Mouse (Mus musculus) MEL-GATA-1-ER (cell line): Measurements from ENCODE around the gene Jdp2.

Experiments used
- DNase-seq: peaks from one replicate; pipeline ENCODE4 v3.0.0-alpha.2; 2012; ENCODE audit warnings: low read depth; ENCODE audit errors: extremely low read depth

Gene Jdp2

DNA sequence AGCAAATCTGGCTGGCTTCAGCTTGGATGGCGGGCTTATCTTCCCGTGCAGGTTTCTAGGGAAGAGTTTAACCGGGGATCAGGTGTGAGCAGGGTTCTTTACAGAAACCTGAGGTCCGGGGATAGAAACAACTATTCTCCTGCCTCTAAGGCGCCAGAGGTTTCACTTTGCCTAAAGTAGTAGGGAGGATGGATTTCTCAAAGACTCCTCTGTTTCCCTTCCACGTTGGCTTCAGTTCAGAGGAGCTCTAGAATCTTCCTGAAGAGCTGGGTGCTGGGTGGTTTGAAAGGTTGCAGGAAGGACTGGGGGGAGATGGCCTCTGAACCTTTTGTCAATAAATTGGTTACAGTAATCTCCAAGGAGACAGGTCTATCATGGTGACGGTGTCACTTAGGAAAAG, 1.8 kb downstream of the Jdp2 start:
- no peak for DNase-seq

DNA sequence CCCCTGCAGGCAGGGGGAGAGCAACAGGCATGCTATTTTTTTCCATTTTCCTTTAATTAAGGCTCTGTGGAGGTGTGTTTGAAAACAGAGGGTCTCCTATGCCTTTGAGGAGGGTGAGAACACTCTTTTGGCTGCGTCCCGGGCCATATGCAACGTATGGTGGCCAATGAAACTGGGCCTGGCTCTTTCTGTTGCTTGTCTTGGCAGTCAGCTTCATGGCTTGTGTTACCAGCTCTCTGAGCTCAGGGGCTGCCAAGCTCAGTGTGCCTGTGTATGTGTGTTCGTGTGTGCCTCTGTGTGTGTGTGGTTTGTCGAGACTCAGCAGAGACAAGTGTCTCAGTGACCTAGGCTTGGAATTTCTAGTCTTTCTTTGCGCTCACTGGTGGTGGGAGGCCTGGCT, 2.7 kb downstream of the Jdp2 start:
- DNase-seq: no peak

DNA sequence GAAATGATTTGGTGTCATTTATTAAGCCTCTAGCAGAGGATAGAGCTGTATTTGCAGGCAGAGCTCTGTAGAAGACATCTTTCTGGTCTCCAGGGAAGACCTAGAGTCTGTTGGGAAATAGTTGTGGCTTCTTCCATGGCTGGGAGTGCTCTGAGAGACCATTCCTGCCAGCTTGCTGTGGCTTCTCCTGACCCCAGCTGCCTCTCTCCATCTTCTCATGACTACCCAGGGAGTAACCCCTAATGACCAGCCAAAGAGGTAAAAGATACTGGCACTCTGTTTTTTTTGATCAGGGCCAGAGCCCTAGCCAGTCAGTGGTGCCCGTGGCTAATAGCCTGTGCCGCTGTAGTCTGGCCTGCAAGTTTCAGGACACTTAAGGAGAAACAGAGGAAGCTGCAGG, 3.3 kb downstream of the Jdp2 start:
- no peak for DNase-seq

DNA sequence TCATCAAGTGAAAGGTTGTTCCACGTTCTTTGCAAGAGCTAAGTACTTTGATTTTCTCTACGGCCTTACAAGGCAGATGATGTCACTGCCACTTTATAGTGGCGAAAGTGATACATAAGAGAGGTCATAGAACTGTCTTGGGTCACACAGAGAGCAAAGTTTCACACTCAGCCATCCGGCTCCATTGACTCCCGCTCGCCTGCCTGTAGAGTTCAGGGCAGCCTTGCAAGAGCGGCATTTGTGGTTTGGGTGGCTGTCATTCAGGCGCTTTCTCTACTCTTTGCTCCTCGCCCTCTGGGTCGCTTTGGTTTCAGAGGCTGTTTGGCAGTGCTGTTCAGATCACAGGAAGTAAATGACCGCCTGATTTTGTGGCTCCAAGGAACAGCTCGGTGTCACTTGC, 4.0 kb downstream of the Jdp2 start:
- no peak for DNase-seq

DNA sequence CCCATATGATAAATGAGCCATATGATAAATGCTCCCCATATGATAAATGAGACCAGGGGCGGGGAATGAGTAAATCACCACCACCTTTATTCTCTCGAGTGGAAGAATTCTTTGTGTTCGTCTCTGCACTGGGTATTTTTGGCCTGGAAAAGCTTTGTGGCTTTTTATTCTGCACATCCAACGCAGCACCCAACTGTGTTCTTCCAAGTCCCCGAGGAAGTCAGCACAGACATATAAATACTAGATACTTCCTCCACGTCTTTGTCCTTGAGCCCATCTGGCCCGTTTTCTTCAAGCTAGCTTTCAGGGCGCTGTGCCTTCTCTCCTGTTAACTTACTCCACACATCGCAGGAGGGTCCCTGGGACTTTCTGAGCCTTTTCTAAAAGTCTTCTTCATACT, 4.9 kb downstream of the Jdp2 start:
- no peak for DNase-seq

DNA sequence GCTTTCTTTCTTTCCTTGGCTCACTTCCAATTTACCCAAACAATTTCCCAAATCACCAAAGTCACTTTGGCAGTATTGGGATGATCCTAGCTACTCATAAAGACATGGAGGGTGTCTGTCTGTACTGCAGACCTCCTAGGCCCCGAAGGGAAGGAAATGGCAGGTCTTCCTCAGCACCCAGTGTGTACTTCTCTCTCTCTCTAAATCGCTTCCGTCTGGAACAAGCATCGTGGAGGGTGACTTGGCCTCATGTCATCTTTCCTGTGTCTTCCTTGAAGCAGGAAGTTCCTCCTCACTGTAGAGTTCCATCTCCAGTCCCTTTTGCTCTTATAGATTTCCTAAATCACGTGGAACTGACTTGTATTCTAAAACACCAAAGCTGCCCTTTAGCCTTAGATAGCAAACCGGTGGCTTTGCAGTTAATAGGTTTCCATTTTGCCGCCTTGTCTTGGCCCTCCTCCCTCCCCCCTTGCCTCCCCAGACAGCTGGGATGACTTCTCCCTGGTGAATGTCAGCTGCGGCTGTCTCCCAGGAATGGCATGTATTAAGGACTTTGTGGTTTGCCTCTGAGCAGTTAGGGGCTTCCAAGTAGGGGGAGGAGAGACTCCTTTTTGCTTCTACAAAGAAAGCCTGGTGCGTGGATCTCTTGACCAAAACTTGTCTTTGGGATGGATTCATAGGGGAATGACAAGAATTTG, 5.6 kb downstream of the Jdp2 start:
- no peak for DNase-seq

DNA sequence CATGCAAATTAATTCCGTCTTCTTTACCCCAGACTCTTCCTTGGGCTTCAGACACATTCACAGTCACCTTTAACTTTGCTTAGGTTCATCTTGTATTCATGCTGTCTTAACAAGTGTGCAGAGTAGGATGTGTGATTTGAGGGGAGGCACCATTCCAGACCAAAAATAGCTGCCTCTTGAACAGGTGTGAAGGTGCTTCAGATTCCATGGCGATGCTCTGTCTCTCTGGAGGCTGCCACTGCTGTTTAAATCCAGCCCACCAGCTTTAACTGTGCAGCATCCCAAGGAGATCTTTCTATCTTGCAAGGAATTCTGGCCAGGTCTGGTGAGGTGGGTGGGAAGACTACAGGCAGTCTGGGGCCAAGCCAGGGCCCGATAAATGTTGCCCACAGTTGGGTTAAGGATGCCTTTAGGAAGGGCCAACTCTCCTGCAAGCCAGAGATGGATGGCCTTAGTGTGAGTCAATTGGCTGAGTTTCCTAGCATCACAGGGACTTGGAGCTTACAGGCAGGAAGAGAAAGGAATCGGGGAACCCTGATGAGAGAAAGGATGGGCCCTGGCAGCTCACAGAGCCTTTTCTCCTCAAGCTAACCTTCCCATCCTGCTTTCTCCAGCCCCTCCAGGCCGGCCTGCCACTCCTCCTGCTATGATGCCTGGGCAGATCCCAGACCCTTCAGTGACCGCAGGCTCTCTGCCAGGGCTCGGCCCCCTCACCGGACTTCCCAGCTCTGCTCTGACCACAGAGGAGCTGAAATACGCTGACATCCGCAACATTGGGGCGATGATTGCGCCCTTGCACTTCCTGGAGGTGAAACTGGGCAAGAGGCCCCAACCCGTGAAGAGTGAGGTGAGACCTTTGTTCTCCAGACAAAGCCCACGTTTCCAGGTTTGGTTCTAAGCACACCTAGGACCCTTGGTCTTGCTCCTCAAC, 9.0 kb downstream of the Jdp2 start:
- no peak for DNase-seq

DNA sequence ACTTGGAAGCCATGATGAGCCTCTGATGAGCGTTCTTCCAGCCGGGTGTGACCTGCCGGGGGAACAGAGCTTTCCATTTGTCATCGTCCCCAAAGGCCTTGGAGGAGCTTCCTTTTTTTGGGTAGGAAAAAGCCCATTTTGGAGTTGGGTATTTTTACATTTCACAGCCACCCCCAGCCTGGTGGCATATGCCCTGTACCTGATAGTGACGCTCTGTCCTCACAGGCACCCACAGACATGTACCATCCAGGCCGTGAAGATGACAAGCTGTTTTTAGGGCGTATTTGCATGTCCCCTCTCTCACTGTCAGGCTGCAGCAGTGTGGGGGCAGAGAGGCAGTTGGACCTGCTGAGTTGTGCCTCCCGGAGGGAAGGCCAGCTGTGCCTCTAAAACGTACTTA, 11.3 kb downstream of the Jdp2 start:
- no peak for DNase-seq

DNA sequence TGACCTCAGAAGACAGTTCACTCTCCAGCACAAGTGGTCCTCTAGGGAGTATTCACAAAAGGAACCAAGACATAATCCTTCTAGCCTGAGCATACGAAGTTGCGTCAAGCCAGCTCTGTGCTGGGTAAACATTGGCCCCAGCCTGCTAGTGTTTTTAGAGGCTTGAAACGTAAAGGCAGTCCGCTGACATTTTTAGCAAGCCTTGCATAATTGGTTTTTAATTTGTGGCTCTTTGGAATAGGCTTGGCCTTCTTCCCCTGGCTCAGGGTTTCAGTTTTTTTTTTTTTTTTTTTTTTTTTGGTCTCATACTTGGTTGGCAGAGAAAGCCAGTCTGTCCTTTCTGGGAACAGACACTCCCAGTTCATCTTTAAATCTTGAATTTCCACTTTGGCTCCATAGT, 15.3 kb downstream of the Jdp2 start:
- no peak for DNase-seq

DNA sequence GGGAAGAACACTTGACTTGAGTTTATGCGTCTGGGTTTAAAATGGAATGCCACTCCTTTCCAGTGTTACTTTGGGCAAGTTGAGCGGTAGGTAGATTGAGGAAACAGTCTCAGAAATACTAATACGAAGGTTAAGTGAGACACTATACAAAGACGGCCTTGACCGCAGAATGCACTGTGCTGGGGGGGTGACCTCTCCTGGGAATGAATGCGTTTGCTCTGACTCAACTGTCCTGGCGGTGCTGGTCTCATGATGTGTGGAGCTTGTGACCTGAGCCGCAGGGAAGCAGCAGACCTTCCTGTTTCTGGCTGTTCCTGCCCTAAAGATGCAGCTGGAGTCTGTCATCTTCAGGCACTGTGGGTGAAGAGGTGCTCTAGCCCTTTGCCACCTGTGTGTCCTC, 16.7 kb downstream of the Jdp2 start:
- no peak for DNase-seq

DNA sequence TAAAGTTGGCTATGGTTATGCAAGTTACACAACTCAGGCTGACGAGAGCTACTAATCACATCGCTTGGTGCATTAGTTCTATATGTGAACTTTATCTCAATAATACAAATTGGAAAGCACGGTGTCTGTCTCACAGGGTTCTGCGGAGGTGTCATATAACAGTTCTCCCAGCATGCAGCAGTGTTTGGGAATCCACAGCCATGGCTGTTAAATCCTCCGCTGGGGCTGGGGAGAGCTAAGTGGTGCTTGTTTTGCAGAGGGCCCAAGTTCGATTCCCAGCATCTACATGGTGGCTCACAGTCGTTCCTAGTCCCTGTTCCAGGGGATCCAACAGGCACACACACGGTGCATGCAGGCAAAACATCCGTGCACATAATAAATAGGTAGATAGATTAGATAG, 19.1 kb downstream of the Jdp2 start:
- no peak for DNase-seq

DNA sequence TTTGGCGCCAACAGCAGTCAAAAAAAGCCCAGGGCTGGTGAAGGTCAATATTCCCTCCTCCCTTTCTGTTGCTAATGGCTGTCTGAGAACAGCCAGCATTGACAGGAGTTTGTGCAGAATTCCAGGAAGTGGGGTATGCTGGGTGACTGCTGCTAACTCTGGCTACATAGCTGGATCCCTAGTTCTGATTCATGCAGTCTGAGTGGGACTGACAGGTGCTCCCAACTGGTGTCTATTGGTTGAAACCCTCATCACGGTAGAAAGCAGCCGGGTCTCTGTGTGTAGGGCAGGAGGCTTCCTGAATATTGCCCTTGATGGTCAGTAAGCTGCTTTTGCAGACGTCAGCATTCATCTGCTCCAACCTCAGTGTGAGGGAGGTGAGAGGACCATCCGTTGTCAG, 19.6 kb downstream of the Jdp2 start:
- DNase-seq: no peak

DNA sequence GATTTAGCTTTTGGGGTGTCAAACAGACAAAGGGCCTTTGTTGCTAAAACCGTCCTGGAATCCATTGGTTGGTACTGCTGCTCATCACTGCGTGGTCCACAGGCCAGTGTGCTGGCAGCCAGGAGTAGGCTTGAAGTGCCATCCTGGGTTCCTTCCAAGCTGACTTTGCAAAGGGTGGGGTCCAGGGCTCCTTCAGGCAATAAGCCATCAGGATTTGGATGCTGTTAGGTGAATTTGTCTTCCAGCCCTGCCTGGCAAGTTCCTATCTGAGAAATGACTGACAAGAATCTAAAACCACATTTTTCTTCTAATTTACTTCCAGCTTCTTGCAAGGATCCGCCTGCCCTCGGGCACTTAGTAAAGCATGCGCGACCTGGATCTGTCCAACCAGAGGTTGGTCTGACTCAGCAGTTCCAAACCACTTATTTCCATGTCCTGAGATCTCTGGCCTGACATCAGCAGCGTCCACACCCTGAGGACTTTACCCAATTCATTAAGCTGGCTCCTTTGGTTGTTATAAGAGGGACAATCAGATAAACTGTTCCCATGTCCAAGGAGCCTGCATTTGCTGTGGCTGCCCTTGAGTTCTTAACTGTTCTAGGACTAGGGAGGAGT, 20.6 kb downstream of the Jdp2 start:
- no peak for DNase-seq

DNA sequence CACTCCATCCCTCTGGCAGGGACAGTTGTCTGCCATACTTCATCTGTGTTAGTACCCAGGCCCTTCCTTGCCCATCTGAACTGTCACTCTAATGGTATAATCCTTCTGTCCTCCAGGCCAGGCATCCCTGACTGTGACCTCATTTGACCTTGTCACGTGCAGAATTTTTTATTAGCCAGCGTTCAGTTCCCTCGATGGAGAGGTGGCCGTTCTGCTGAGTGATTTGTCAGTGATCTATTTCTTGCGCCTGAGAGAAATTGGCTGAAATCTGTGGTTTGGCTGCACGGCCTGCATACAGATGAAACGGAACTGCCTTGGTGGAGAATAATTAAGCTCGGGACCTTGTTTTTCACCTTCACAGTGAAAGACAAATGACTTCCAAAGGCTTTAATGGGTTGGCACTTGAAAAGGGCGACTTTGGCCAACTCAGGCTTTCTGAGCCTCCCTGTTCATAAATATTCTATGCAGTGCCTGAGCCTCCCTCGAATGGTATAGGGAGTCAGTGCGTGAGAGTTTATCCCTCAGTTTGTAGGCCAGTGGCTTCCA, 21.1 kb downstream of the Jdp2 start:
- no peak for DNase-seq

DNA sequence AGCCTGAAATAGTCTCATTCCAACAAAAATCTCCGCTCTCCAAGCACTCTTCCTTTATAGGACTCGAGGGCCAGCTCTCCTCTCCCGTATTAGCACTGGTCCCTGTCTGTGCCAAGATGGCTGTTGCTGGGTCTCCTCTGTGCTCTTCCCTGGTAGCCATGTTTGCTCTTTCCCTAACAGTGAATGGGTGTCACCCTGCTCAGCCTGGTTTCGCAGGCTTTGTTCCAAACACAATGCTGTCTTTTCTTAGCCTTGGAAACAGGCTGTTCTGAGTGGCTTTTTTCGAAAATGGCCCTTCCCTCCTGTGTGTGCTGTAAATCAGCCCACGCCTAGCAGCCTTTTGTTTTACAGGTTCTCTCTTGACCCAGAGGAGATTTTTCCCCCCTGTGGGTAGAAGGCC, 22.2 kb downstream of the Jdp2 start:
- no peak for DNase-seq

DNA sequence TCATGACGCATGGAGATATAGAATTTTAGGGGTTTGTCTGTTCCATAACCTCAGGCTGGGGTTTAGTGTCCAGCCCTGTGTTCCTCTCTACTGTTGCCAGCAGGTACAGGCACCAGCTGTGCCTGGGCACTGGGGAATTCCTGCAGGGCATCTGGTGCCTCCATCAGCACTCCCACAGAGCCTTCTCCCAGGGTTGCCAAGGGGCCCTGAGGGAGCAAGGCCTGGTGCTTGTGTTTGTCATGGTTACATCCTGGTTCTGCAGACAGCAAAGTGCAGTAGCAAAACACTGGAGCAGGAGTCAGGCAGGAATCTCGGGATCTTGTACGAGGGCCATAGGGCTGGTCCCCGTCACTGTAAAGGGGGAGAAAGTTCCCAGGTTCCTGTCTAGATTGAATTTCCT, 22.8 kb downstream of the Jdp2 start:
- DNase-seq: no peak

DNA sequence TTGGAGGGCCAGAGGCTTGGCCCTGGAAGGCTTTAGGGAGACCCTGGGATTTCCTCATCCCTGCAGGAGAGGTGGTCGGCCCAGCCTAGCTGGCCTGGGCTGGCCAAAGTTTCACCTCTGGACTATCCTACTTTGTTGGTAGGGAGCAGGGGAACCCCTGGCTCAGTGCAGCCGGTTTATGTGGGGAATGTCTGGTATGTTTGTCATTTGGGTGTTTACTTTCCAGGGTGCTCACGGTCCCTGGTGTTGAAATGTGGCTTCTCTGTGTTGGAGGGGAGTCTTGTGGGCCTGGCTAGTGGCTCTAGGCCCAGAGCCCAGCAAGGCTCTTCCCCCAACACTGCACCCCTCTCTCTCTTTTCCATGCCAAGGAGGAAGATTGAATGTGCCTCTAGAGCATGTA, 24.9 kb downstream of the Jdp2 start:
- no peak for DNase-seq

DNA sequence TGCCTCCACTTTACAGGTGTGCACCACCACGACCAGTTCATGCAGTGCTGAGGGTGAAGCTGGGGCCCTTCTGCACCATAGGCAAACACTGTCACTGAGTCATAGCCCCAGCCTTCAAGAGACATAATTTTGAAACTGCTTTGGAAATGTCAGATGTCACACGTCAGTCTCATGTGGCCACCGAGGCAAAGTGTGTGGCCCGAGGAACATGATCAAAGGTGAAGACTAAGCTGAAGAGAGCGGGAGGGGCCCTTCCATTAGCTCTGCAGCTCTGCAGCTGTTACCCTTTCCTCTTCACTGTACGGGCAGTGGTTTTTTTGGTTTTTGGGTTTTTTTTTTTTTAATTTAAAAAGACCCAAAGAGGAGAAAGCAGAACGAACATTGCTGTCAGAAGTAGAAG, 25.8 kb downstream of the Jdp2 start:
- DNase-seq: no peak

DNA sequence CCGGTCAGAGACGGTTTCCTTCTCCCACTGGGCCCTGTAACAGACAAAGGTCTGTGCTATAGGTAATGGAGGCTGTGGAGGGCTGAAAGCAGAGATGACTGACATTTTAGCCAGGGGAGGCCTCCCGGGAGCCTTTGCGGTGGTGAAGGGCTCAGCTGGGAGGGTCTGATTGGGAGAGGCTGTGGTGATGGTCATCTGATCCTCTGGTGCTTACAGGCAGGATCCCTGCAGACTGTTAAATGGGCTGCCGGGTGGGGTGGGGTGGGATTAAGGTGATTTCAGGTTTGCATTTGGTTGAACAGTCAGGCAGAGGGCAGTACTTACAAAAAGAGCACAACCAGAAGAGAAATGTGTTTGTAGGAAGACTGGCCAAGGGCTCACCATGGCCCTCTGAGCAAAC, 27.0 kb downstream of the Jdp2 start:
- no peak for DNase-seq

DNA sequence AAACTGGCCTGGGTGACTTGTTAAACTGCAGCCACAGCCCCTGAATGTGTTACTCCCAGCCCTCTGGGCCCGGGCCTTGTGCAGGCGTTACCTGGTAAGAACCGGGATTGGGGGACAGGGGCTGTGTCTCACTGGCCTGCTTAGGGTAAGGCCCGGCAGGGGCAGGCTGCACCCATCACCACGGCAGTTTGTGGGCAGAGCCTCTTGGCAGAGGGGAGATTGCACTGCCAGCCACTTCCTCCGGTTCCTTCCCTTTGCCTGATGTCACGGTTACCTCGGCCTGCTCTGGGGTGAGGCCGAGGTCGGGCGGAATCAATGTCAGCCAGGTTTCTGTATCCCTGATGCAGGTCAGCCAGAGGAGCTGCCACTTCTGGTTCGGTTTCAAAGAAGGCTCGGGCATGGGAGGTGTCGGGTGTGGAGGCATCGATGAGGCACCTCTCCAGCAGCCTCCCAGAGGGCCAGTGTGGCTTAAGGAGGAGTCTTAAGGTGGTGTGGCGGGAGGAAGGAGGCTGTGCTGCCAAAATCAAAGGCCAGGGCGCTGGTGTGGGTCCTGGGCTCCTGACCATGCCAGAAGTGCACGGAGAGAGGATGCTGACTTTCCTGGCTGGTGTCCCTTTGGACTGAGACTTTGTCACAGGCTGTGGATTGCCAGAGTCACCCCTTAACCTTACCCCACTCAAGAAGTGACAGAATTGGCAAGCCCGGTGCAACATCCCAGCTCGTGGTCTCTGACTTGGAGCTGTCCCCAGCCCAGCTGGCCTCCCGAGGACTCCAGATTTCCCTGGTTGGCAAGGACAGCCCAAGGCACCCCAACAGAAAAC, 31.0 kb downstream of the Jdp2 start:
- DNase-seq: no peak

DNA sequence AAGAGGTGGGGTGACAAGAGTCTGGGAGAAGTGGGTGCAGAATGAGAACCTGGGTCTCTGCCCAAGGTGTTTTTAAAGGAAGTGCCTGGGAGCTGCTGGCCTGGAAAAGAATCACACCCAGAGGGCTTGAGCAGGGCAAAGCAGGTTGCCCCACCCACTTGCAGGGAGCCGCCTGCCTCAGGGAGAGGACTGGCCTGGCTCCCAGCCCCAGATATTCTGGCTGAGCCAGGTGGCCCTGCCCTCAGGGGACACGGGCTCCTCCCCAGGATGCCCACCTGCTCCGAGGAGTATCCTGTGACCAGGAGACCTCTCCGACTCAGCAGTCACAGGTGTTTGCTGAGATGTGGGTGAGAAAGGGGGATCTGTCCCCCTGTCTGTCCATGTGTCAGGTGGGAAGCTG, 32.4 kb downstream of the Jdp2 start:
- DNase-seq: no peak
